Mouse (Mus musculus): Measurements from ENCODE around the gene Dpy19l3. TPM values are rescaled to one million over a fixed set of nuclear protein-coding genes. Genes with fewer than 3 reads are reported as not detected.

Dpy19l3 gene
- total RNA-seq, 2 experiments from 2014 or later: 1.7 to 6.2 TPM

DNA sequence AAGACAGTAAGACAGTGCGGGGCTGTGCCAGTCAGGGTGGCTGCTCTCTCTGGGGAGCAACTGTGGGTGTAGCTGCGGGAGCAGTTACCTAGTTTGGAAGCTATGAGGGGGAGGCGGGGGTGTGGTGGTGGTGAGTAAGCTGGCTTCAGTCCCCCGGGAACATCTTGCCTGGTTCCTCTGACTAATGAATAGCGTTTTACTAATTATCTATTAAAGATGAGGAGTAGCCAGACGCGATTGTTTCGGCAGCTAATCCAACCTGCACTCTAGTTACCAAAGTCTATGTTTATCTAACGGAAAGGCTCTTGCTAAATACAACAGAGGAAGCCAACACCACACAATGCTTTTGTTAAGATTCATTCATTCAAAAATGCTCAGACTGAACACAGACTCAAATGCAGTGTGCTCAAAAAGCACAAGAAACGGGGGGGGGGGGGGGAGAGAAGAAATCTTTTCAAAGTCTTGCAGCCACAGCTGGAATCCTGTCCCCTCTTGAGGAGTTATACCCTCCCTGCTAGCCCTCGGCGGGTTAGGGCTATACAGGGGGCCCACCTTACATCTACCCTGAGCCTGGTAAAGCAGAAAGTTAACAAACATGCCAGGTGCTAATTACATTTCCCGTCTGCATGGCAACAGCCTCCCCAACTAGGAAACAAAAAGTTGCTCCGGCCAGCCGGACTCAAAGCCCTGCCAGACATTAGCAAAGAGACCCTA lies 778 bp downstream of the Dpy19l3 start:
- ATAC-seq (ENCODE audit: poor library complexity, severe bottlenecking): no peak

DNA sequence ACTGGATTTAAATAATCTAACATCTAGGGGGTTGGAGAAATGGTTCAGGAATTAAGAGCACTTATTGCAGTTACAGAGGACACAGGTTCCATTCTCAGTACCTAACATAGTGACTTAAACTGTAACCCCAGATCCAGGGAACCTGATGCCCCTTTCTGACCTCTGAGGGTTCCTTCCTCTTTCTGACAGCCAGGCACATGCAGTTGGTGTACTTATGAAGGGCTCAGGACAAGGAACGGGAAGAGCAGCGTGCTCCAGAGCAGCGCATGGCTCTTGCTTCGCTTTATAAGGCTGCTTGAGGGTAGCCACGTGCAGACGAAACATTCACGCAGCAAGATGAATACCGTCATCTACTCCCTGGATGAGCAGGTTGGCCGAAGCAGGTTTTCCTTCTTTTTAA lies 3.4 kb downstream of the Dpy19l3 start:
- ATAC-seq (ENCODE audit: poor library complexity, severe bottlenecking): peak; percentile 55

DNA sequence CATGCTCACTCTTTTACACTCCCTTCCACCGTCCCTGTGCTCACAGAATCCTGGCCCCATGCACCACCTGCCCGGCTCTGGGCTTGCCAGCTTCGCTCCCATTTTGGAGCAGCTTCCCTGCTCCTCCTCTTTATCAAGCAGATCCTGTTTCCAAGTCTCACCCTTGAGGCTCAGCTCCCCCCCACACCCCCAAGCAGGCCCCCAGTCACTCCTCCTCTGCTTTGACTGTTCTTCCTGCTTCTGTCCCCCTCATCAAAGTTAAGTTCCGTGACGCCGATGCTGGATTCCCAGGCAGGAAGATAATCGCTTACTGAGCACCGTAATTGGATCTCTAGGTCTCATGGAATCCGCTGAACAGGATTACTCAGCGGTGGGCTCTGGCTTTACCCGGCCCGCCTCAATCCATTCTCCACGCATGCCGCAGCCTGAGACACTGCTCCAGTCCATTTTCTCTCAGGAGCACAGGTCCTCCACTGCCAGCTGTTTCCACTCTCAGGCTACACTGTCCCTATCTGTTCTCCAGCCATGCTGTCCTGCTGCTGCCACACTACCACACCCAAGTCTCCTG lies 6.8 kb downstream of the Dpy19l3 start:
- ATAC-seq (ENCODE audit: poor library complexity, severe bottlenecking): no peak

DNA sequence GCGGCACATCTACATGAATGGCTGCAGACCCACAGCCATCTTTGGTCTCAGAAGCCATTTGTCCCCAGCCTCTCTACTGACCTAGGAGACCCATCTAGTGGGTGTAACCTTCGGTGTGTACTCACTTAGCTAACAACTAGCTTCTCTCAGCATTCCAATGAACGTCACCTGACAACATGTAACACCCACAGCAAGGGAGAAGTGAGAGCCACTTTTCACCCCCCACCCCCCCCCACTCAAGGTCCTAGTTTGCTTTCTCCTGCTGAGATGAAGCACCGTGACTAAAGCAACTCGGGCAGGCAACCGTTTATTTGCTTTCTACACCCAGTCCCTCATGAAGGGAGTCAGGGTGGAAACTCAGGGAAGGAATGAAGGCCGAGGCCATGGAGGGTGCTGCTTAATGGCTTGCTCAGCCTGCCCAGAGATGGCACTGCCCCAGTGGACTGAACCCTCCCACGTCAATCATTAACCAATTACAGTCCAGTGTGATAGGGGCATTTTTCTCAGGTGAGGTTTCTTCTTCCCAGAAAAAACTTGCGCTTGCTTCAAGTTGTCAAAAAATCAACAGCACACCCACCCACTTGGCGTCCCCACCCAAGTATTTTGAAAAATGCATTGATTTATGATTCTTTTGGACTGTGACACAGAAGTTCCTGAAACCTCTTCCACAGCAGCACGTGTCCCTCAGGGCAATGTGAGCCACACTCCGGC lies 7.4 kb downstream of the Dpy19l3 start:
- ATAC-seq (ENCODE audit: poor library complexity, severe bottlenecking): no peak

DNA sequence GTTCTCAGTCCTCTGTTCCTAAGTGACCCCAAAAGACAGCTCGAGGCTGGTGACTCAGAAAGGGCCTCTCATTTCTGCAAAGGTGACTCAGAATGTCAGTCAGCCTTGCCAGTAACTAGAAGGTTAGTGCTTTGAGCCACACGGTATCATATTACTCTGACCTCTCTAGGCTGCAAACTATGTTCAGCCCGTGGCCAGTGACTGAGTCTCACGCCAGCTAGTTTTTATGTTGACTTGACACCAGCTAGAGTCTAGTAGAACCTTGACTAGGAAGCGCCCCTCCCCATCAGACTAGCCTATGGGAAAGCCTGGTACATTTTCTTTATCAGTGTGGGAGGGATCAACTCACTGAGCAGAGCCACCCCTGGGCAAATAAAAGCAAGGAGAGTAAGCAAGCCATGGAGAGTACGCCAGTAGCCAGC lies 9.0 kb downstream of the Dpy19l3 start:
- no peak for ATAC-seq (ENCODE audit: poor library complexity, severe bottlenecking)

DNA sequence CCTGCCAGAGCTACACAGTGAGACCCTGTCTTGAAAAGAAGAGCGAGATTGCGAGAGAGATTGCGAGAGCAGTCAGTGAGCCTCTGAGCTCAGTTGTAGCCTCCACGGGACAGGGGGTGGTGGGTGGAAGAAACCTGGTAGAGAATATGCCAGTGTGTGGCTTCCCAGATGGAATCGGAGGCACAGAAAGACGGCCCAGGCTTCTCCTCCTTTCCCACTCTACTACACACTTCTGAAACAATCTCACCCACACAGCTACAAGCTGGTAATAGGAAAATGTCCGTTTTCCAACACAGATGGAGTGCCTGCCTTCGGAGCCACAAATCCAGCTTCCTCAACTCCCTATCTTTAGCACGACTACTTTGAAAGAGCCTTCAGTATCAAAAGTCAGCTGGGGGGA lies 9.5 kb downstream of the Dpy19l3 start:
- ATAC-seq (ENCODE audit: poor library complexity, severe bottlenecking): no peak

DNA sequence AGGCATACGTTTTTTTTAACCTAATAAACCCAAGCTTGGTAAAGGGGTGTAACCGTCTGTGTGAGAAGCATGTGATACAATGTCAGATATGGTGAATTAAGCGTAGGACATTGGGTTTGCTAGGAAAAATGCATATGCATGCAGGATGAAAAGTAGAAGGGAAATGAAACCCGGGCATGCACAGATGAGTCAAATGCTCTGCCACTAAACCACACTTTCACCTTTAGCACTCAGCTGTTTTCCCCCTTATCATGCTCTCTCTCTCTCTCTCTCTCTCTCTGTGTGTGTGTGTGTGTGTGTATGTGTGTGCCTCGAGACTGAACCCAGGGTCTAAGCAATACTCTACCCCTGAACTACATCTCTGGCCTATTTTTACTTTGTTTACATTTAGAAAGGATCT lies 11.9 kb downstream of the Dpy19l3 start:
- ATAC-seq (ENCODE audit: poor library complexity, severe bottlenecking): no peak

DNA sequence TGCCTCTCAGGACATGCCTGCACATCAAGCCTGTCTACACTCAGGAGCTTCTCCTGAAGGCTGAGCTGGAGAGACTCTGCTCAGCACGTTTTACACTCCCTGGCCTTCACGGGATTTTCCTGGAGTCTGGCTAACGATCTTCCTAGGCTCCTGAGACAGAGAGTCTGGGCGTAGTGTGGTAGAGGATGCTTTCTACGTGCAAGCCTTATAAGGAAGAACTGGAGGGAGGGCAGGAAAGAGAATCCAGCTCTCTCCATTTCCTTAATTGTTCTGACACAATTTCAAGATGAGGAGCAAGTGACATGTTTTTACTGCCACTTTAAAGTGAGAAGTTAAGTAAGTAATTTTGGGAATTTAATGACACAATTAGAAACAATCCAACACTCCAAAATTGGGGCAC lies 12.4 kb downstream of the Dpy19l3 start:
- no peak for ATAC-seq (ENCODE audit: poor library complexity, severe bottlenecking)

DNA sequence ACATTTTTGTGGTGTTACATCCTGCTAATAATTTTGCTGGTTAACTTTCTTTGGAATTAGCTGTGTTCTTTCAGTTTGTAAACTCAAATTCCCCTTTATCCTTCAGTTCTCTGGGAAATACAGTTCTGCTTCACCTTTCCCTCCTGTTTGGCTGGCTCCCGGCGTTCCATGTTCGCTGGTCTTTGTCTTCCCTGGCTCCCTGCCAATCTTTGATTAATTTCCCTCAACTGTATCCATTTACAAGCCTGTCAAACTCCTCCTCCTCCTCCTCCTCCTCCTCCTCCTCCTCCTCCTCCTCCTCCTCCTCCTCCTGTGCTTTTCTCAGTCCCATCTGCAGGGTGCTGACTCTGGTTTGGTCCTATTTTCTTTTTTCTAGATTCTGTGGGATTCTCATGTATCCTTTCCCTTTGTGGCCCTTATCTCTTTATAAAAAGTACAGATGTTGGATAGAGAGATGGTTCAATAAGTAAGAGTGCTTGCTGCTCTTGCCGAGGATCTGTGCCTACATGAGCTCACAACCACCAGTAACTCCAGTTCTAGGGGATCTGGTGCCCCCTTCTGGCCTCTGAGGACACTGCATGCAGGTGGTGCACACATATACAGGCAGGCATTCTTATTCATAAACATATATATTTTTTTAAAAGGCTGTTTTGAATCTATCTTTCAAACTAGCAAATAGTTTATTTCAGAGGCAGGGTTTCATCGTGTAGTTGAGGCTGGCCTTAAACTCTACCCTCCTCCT lies 13.6 kb downstream of the Dpy19l3 start:
- peak; percentile 81 for ATAC-seq (ENCODE audit: poor library complexity, severe bottlenecking)

DNA sequence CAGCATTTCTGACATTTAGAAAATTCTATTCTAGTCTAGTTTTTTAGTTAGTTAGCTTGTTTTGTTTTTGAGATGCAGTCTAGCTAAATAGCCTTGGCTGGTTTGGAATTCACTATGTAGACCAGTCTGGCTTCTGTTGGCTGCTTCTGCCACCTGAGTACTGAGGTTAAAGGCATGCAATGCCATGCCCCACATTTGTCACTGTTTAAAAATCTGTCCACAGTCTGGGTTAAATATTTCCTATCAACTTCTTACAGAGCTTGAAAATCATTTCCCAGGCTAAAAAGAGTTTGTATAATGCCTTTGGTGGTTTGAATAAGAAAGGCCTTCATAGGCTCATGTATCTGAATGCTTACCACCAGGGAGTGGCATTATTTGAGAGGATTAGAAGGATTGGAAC lies 15.4 kb downstream of the Dpy19l3 start:
- no peak for ATAC-seq (ENCODE audit: poor library complexity, severe bottlenecking)

DNA sequence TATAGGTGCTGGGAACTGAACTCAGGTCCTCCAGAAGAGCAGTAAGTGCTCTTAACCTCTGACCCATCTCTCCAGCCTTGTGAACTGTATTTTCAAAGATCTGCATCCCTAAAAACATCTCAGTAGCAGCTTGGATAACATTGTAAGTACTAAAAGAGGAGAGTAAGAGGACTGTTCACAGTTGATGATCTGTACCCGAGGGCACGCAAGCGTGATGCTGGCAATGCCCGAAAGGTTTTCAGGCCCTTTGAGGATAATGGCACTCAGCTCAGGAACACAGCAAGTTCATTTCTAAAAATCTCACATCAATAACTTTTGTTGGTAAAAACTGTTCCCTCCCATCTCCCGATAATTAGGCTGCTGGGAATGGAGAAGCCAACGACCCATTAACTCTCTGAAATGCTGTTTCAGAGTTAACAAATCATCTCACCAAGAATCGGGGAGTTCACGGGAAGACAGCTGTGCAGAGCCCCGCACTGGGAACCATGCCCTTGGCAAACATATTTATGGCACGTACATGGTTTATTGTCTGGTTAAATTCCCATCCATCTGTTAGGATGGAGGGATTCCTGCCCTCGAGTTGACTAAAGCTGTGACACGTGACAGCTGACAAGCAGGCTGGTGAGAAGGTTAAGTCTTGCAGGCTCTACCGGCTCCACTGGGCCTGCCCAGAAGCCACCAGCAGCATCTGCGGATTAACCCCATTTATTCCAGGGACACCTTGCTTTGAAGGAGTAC lies 20.8 kb downstream of the Dpy19l3 start:
- no peak for ATAC-seq (ENCODE audit: poor library complexity, severe bottlenecking)

DNA sequence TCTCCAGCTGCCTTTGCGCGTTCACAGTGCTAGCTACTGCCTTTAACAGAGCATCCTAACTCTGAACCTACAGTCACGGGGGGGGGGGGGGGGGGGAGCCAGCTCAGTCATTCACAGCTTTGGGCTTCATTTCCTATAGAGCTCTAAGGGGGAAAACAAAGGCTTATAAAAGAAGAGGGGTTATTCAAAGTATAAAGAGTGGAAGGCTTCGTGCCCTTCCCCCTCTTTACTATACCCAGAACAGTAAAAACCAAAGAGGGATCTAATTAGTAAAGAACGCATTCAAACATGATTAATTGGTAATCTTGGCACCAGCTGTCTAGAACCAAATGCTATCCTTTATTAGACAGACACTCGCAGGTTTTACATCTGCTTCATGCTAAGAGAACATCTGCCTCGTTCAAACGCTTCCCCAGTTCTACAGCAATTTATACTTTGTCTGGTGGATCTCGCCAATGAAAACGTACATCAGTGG lies 21.6 kb downstream of the Dpy19l3 start:
- no peak for ATAC-seq (ENCODE audit: poor library complexity, severe bottlenecking)

DNA sequence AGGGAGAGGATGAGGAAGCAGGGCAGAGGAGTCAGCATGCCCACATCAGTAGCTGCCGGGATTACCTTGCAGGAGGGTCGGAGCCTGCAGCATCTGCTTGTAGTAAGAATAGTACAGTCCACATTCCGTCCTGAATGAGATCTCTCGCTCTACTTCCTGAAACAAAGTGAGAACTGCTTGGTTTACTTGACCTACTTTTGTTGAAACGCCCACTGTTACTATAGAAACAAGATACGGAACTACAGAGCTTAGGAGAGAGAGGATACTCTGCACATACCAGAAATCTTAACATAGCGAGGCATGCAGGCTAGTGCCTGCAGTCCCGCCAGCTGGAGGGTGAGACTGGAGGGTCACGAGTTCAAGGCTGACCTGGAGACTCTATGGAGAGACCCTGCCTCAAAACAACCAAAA lies 24.6 kb downstream of the Dpy19l3 start:
- peak; percentile 77 for ATAC-seq (ENCODE audit: poor library complexity, severe bottlenecking)

DNA sequence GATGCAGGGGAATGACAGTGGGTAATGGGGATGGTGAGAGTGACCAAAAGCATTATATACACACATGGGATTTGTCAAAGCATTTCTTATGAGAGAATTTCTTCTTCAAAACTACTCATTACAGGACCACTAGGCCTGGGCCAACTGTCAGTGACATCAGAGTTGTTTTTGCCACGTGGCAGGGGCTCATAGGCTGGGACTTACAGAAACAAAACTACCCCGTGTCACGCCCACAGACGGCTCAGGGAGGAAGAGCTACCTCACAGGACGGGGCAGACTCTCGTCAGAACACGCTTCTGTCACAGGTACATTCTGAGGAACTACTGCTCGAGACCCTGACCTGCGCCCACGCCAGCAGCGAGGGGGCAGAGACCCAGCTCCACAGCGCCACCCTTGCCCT lies 25.9 kb downstream of the Dpy19l3 start:
- ATAC-seq (ENCODE audit: poor library complexity, severe bottlenecking): no peak

DNA sequence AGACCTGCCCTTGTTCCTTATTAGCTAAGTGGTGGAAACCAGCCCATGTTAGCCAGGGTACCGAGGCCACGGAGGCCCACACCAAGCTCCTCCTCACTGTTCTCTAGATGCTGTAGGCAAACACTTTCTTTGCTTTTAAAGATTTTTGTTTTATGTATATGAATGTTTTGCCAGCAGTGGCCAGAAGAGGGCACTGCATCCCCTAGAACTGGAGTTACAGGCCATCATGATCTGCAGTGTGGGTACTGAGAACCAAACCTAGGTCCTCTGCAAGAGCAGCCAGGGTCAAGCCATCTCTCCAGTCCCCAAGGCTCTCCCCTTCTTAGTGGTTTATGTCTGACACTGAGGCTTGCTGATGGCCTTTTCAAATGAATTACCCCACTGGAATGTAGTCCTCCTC lies 31.2 kb downstream of the Dpy19l3 start:
- no peak for ATAC-seq (ENCODE audit: poor library complexity, severe bottlenecking)

DNA sequence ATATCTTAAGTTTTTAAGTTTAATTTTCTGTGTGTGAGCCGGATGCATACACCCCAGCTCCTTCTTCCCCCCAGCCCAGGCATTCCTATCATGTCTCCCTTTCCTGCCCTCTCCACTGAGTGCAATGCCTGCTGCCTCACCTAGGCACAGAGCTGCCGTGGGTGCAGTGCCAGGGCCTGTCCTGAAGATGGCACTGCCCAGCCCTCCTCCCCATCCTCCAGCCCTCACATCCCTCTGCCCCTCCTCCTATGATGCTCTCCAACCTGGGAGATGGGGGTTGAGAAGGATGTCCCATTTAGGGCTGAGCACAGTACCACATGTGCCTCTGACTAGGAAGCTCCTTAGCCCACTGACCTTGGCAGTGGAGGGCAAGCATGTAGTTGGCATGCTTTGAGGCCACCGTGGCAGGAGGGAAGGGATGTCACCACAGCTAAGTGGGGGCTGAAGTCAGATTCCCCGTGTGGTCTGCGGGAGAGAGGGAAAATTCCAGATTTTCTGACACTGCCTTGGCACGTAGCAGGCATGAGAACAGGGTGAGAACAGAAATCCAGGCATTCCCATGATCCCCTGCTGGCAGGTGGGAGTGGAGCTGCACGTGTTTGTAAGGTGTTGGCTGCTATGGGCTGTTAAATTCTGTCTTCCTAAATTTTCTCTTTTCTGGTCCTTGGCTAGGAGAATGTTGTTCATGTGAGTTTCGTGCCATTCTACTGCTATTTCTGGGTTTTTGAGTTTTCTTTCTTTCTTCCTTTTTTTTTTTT lies 35.7 kb downstream of the Dpy19l3 start:
- ATAC-seq (ENCODE audit: poor library complexity, severe bottlenecking): peak; percentile 89

DNA sequence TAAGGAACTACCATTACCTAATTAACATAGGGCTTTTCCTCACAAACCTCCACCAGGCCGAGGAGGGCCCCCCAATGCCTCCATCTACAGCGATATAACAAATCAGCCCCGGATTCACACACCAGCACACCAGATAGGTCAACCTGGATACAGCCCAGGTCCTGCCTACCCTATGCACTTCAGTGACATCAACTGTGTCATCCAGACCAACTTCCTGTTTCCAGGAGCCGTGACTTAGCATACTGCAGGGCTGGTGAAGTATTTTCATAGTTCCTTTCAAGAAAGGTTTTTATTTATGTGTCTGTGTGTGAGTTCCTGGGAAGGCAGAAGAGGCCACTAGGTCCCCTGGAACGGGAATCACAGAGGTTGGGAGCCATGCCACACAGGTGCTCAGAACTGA lies 43.9 kb downstream of the Dpy19l3 start:
- ATAC-seq (ENCODE audit: poor library complexity, severe bottlenecking): peak; percentile 96

DNA sequence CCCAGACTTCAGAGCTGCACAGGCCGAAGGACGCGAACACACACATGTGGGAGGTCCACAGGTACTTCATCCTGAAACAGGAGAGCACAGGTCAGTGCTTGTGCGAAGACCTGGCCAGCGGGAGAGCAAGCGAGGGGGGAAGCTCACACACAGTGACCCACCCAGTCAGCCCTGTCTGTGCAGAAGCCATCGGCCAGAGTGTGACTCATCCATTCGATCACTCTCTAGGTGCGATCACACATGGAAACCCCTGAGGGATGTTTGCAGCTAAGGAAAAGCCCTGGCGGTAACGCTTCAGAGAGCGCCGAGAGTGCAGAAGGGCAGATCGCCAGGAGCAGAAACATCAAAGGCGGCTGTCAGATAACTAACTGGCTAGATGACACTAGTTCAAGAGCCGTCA lies 46.2 kb downstream of the Dpy19l3 start:
- ATAC-seq (ENCODE audit: poor library complexity, severe bottlenecking): no peak

DNA sequence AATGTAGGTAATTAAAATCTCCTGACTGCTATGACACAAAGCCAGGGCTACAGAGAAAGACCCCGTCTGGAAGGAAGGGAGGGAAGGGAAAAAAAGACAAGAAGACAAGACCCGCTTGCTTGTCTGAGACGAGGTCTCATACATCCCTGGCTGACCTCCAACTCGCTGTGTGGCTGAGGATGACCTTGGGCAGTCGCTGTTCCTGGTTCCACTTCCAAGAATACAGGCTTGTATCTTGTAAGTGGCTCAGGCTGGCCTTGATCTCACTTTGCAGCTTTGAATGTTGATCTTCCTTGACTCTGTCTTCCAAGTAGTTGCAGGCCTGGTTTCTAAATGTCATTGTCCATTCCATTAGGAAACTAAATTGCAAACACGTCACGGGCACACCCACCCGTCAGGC lies 55.2 kb downstream of the Dpy19l3 start:
- ATAC-seq (ENCODE audit: poor library complexity, severe bottlenecking): no peak

DNA sequence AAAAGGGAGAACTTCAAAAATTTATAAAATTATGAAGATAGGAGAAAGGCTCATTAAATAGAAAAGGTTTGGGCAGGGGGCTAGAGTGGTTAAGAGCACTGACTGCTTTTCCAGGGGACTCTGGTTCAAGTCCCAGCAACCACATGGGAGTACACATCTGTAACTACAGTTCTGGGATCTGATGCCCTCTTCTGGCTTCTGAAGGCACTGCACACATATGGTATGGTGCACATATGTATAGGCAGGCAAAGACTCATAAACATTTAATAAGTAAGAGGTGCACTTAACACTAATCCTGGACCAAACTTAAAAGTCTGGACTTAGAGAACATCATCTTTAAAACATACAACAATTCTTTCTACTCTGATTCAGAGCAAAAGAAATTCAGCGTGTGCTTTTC lies 56.2 kb downstream of the Dpy19l3 start:
- ATAC-seq (ENCODE audit: poor library complexity, severe bottlenecking): no peak

Data from megakaryocyte, adult 5-6 weeks (primary cell).